Mouse (Mus musculus) heart, postnatal 36 days (tissue): ENCODE measurements around the gene Sh2d6. TPM values are rescaled to one million over a fixed set of nuclear protein-coding genes. Genes with fewer than 3 reads are reported as not detected.
"Not testable (repeated sequence)": the region's sequence is repeated elsewhere in the genome, so short reads cannot be mapped to it uniquely, and the experiment has no call there.

Experiments
- DNase-seq, 2 experiments: peaks; one replicate each; pipeline ENCODE4 v3.0.0; 2021 to 2022
- intact Hi-C: fragments of 180-260 bp; cut with DNase I; formaldehyde crosslinking; loops from one replicate; pipeline ENCODE4 v1.15.1; 2025
- total RNA-seq, 2 experiments: library from RNA; stranded (reverse); gene quantifications; 2 replicates each; pipeline ENCODE4 v1.2.3; 2021

Sh2d6 gene
- total RNA-seq, 2 experiments from 2014 or later: 0.33 to 0.35 TPM

DNA sequence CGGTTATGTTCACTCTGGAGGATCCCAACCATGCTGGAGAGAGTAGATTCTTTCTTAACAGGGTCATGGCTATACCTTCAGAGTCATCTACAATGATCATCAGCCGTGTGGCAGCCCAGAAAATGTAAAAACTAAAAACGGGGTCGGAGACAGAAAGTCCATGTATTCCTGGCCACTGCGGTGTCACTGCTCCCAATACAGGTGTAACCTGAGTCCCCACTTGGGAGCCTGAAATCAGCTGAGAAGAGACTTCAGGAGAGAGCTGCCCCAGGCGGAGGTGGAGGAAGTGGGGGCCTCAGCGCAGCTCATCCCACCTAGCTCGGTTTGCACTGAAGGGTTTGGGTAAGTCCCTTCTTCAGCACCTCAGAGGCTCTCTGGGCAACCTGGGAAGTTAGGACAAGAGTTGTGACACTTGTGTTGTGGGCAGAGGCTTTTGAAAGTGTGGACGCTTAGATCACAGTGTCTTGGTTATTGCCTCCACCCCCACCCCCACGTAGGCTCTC is 16.5 kb upstream of the Sh2d6 start:
- intact Hi-C loops: loop anchor here (5.0 kb wide), 1 partner anchor 294 kb away; no protein-coding TSS in a partner anchor
- DNase-seq: no peak

GRCm38 (mm10) chr6:72535165-72535564 is 13.7 kb upstream of the Sh2d6 start:
- intact Hi-C loops: loop anchor here (1.0 to 5.0 kb wide), 3 partner anchors 31 to 297 kb away; partner anchors contain the start of gene Mat2a
- peak; percentile 83 to 88 for DNase-seq

- DNase-seq: peak; percentile 68 to 78
- intact Hi-C loops: loop anchor here (1.0 to 2.0 kb wide), 2 partner anchors 95 to 106 kb away; partner anchors contain the start of gene Mat2a
Measured at GRCm38 (mm10) chr6:72534035-72534809, 12.7 kb upstream of the Sh2d6 start.

GRCm38 (mm10) chr6:72533555-72533954 is 12.0 kb upstream of the Sh2d6 start:
- intact Hi-C loops, DNase-seq: not testable (repeated sequence)

GRCm38 (mm10) chr6:72532580-72532979 is 11.1 kb upstream of the Sh2d6 start:
- DNase-seq: no peak
- intact Hi-C loops: no loop called here

- intact Hi-C loops: loop anchor here (5.0 kb wide), 1 partner anchor 36 kb away; no protein-coding TSS in a partner anchor
- DNase-seq: peak; percentile 34 to 42
Measured at GRCm38 (mm10) chr6:72528410-72529151, 7.1 kb upstream of the Sh2d6 start.

DNA sequence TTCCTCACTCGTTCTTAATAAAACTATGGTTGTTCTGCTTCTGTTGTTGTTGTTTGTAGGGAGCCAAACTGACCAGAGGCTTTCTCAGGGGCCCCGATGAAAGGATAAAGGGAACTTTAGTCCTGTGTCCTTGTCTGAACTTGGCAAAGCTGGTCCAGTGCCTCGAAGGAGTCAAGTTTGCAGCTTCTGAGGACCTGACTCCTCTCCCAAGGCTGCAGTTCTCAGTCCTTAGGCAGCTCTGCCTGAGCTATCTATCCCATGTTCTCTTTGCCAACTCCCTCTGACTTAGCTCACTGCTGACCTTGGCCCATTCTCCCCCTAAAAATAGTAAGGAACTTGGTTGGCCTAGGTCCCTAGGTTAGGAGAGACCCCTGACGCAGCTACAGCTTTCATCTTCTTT is 5.6 kb upstream of the Sh2d6 start:
- intact Hi-C loops: loop anchor here (5.0 kb wide), 1 partner anchor 35 kb away; no protein-coding TSS in a partner anchor
- DNase-seq: no peak

- no peak for DNase-seq
- intact Hi-C loops: no loop called here
Measured at GRCm38 (mm10) chr6:72524160-72524559, 2.7 kb upstream of the Sh2d6 start.

GRCm38 (mm10) chr6:72523222-72523621 is 1.7 kb upstream of the Sh2d6 start:
- no peak for DNase-seq
- intact Hi-C loops: no loop called here

- DNase-seq: no peak
- intact Hi-C loops: no loop called here
Measured at GRCm38 (mm10) chr6:72522288-72522687, 781 bp upstream of the Sh2d6 start.

DNA sequence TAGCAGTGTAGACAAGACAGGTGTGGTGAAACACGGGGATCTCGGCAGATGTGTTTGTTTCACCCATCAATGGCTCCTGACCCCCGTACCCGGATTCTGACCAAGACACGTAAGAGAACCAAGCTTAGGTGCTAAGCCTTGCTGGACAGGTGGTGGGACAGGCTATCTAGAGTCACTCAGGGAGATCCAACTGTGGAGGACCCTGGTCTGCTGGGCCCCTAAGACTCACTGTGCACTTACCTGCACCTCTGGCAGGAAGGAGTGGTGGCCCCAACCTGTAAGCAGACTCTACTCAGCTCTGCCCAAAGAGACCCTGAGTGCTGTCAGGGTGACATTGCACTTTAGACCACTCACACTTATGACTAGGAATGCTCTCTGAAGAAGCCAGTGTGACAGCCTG is 603 bp downstream of the Sh2d6 start:
- intact Hi-C loops: no loop called here
- no peak for DNase-seq

- peak; percentile 55 to 57 for DNase-seq
- intact Hi-C loops: no loop called here
Measured at GRCm38 (mm10) chr6:72519892-72520663, 1.4 kb downstream of the Sh2d6 start.

GRCm38 (mm10) chr6:72519303-72519702 is 2.2 kb downstream of the Sh2d6 start:
- no peak for DNase-seq
- intact Hi-C loops: no loop called here

DNA sequence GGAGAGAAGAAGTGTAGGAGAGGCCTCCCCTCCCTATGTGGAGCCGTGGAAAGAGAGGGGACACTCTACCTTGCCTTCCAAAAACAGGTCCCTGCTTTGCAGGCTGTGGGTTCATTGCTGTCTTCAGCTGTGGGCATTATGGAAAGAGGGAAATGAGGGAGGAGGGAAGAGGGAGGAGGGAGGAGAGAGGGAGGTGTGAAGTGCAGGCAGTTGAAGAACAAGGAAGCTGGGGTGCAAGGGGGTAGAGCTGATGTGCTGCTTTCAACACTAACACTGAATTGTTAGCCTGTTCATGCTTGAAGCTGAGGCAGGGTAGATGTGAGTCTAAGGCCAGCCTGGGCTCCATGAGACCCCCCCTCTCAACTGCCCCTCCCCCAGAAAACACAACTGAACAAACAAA is 2.7 kb downstream of the Sh2d6 start:
- intact Hi-C loops: no loop called here

DNA sequence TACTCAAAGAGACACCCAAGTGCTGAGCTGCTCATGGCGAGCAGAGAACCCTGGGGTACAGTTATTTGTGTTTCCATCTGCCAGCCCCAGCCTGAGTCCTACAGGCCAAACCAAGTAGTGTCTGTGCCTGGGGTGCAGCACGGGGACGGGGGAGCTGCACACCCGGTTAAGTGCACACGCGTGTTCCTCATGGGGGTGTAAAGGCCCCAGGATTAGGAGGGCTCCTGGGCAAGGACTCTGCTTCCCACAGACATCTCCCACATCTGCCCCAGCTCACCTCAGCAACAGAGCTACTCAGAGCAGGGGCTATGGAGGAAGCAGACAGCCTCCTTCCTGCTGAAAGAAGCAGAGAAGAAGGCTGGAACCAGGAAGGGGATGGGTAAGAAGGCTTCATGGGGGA is 5.9 kb downstream of the Sh2d6 start:
- DNase-seq: no peak
- intact Hi-C loops: no loop called here

More for the DNA sequence above, 2.7 kb downstream of the Sh2d6 start:
- no peak for DNase-seq

- DNase-seq: no peak
- intact Hi-C loops: no loop called here
Measured at GRCm38 (mm10) chr6:72513071-72513440, 8.5 kb downstream of the Sh2d6 start.

DNA sequence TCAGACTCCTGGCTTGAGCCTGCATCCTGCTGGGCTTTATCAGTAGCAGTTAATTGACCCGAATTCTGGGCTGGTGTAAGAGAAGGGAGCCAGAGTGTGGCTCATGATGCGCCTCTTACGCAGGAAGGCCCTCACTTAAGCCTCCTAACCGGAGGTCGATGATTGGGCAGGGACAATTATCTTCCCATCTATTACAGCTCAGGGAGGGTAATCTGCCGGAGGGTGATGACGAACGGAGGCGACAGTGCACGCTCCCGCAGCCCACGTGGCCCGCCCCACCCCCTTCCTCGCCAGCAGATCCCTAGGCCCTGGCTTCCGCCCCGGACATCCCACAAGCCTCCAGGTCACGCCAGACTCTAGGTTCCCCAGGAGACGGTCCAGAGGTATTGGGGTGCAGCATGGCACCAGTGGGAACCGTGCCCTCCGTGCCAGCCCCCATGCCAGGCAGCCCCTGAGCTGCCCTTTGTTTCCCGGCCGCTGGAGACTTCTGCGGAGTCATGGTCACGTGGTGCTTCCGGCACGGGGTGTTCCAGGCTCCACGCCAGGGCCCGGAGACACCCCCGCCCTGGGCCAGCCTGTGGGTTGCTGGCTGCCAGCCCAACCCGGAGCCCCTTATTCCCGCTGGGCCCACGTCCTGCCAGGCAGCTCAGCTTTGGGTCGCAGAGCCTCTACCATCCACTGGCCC is 9.0 kb downstream of the Sh2d6 start:
- peak; percentile 93 to 95 for DNase-seq
- intact Hi-C loops: loop anchor here (1.0 kb wide), 1 partner anchor 73 kb away; the partner anchor contains the start of gene Mat2a

- intact Hi-C loops: no loop called here
- DNase-seq: peak in 1 of 2 experiments; percentile 34
Measured at GRCm38 (mm10) chr6:72510686-72511421, 10.7 kb downstream of the Sh2d6 start.

- intact Hi-C loops: no loop called here
- DNase-seq: no peak
Measured at GRCm38 (mm10) chr6:72509872-72510435, 11.6 kb downstream of the Sh2d6 start.
